Mouse (Mus musculus) heart, adult 2 months (tissue): ENCODE measurements around the gene Notch4.

Experiments used
- CTCF ChIP-seq: fragments of 200-600 bp; IDR thresholded peaks from 2 replicates; pipeline ENCODE4 v1.8.1; 2022; ENCODE audit warnings: antibody characterized with exemption, mild to moderate bottlenecking, moderate library complexity
- EP300 ChIP-seq: fragments of 200-500 bp; IDR thresholded peaks from 2 replicates; pipeline ENCODE4 v1.6.1; 2011; ENCODE audit warnings: low read depth, low read length, control low read depth; ENCODE audit not compliant: insufficient read depth
- POLR2A ChIP-seq: fragments of 200-500 bp; IDR thresholded peaks from 2 replicates; pipeline ENCODE4 v1.6.1; 2011; ENCODE audit warnings: mild to moderate bottlenecking, low read depth, low read length, control low read depth; ENCODE audit not compliant: insufficient read depth

DNA sequence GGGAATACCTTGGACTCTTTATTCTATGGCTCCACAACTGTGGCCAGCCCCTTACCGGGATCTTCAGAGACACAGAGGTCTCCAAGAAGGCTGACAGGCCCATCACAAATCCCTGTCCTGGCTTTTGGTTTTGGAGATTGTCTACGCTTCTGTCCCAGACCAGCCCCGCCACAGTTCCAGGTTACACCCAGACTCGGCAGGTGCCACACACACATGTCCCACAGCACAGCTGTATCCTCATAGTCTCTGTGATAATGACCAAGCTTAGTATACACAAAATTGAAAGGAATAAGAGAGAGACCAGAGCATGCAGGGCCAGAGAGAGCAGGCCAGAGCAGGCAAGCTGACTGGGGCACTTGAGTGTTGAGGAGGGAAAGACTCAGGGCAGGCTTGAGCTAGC, 46.3 kb upstream of the Notch4 start:
- no peak for TF ChIP-seq EP300
- no peak for TF ChIP-seq CTCF
- TF ChIP-seq POLR2A: no peak
